Mouse (Mus musculus): ENCODE results near the gene Ift122. TPM values are rescaled to one million over a fixed set of nuclear protein-coding genes. Genes with fewer than 3 reads are reported as not detected.
A peak's percentile ranks its signal among the peaks of the same experiment; 100 is the strongest.

Gene Ift122
- total RNA-seq, 2 experiments from 2014 or later: 13.2 to 18.6 TPM

GRCm38 (mm10) chr6:115914511-115915202, 61.4 kb downstream of the Ift122 start:
- intact Hi-C loops (cut with DNase I): loop anchor here (2.0 kb wide), 1 partner anchor 46 kb away; no protein-coding TSS in a partner anchor
- no peak for DNase-seq

GRCm38 (mm10) chr6:115915601-115916445, 62.6 kb downstream of the Ift122 start:
- DNase-seq: no peak
- intact Hi-C loops (cut with DNase I): loop anchor here (2.0 kb wide), 1 partner anchor 45 kb away; no protein-coding TSS in a partner anchor

- no peak for DNase-seq
- intact Hi-C loops (cut with DNase I): no loop called here
Observed at GRCm38 (mm10) chr6:115916611-115917010, 63.3 kb downstream of the Ift122 start.

- intact Hi-C loops (cut with DNase I): no loop called here
- no peak for DNase-seq
Observed at GRCm38 (mm10) chr6:115918615-115919014, 65.3 kb downstream of the Ift122 start.

- no peak for DNase-seq
- intact Hi-C loops (cut with DNase I): no loop called here
Observed at GRCm38 (mm10) chr6:115919876-115920275, 66.6 kb downstream of the Ift122 start.

- intact Hi-C loops (cut with DNase I): no loop called here
- no peak for DNase-seq
Observed at GRCm38 (mm10) chr6:115924829-115925228, 71.6 kb downstream of the Ift122 start.

- intact Hi-C loops (cut with DNase I): no loop called here
Observed at GRCm38 (mm10) chr6:115926416-115926815, 73.1 kb downstream of the Ift122 start.

GRCm38 (mm10) chr6:115927292-115928242, 74.3 kb downstream of the Ift122 start:
- no peak for DNase-seq
- intact Hi-C loops (cut with DNase I): no loop called here

More at GRCm38 (mm10) chr6:115926416-115926815, 73.1 kb downstream of the Ift122 start:
- no peak for DNase-seq

- intact Hi-C loops (cut with DNase I): no loop called here
- no peak for DNase-seq
Observed at GRCm38 (mm10) chr6:115930018-115930417, 76.7 kb downstream of the Ift122 start.

GRCm38 (mm10) chr6:115931639-115932038, 78.4 kb downstream of the Ift122 start, which contains the start of gene Rho:
Gene Rho, plus strand, starts transcription at chr6:115931748.
- intact Hi-C loops (cut with DNase I): no loop called here
- DNase-seq: no peak

GRCm38 (mm10) chr6:115932391-115932790, 79.1 kb downstream of the Ift122 start:
- intact Hi-C loops (cut with DNase I): no loop called here
- DNase-seq: no peak

GRCm38 (mm10) chr6:115935544-115935943, 82.3 kb downstream of the Ift122 start:
- DNase-seq: no peak
- intact Hi-C loops (cut with DNase I): no loop called here

- intact Hi-C loops (cut with DNase I): no loop called here
Observed at GRCm38 (mm10) chr6:115938011-115938410, 84.7 kb downstream of the Ift122 start.

GRCm38 (mm10) chr6:115938798-115939197, 85.5 kb downstream of the Ift122 start:
- no peak for DNase-seq
- intact Hi-C loops (cut with DNase I): no loop called here

More at GRCm38 (mm10) chr6:115938011-115938410, 84.7 kb downstream of the Ift122 start:
- no peak for DNase-seq

GRCm38 (mm10) chr6:115940603-115941002, 87.3 kb downstream of the Ift122 start:
- intact Hi-C loops (cut with DNase I): no loop called here
- DNase-seq: no peak

GRCm38 (mm10) chr6:115941128-115941527, 87.9 kb downstream of the Ift122 start:
- DNase-seq: no peak
- intact Hi-C loops (cut with DNase I): no loop called here

- DNase-seq: peak in 1 of 2 experiments; percentile 50
Observed at GRCm38 (mm10) chr6:115943498-115944427, 90.5 kb downstream of the Ift122 start.

GRCm38 (mm10) chr6:115944638-115945037, 91.4 kb downstream of the Ift122 start, which contains the start of gene H1foo:
Gene H1foo, plus strand, starts transcription at chr6:115944938.
- DNase-seq: no peak
- intact Hi-C loops (cut with DNase I): no loop called here

More at GRCm38 (mm10) chr6:115943498-115944427, 90.5 kb downstream of the Ift122 start:
- intact Hi-C loops (cut with DNase I): no loop called here

GRCm38 (mm10) chr6:115945633-115946032, 92.4 kb downstream of the Ift122 start:
- intact Hi-C loops (cut with DNase I): no loop called here
- no peak for DNase-seq
